Mouse (Mus musculus) lung, postnatal 0 days (tissue): ENCODE results near the gene Zdhhc14.

Experiments used
- CTCF ChIP-seq: IDR thresholded peaks from 2 replicates; pipeline ENCODE4 v1.5.1; 2016; ENCODE audit warnings: antibody characterized with exemption, mild to moderate bottlenecking
- EP300 ChIP-seq: IDR thresholded peaks from 2 replicates; pipeline ENCODE4 v1.6.1; 2016; ENCODE audit warnings: antibody characterized with exemption, mild to moderate bottlenecking, control low read depth

DNA sequence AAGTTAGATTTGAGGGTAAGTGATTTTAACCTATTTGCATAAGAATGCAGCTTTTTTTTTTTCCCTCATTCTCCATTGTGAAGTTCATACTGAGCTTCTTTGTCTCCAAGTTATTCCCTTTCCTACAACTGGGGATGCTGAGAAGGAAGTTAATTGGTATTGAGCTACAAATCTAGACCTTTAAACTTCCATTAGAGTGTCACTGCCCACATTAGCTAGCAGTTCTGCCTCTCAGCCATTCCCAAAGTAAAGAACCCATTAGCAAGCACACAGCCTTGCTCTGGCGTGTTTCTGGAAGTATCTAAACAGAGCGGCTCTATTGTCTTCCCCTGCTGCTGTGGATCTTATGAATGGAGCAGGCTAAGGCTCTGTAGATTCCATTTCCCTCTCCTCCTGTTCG is 220.8 kb downstream of the Zdhhc14 start:
- no peak for TF ChIP-seq CTCF
- TF ChIP-seq EP300: no peak
